Mouse (Mus musculus): Measurements from ENCODE around the gene Pakap.

- TF ChIP-seq CTCF (IDR thresholded peaks at IDR 0.05; ENCODE audit: borderline replicate concordance, extremely low read depth, insufficient read depth, insufficient read length) = no peak
- no peak for TF ChIP-seq POLR2A (IDR thresholded peaks at IDR 0.05; ENCODE audit: borderline replicate concordance, extremely low read depth, insufficient read depth, insufficient read length, poor library complexity, severe bottlenecking)
Measured at GRCm38 (mm10) chr4:57799297-57799696, 231.3 kb downstream of the Pakap start.
